12 mouse cellular contexts compared by ENCODE assay signal in the genomic region with DNA sequence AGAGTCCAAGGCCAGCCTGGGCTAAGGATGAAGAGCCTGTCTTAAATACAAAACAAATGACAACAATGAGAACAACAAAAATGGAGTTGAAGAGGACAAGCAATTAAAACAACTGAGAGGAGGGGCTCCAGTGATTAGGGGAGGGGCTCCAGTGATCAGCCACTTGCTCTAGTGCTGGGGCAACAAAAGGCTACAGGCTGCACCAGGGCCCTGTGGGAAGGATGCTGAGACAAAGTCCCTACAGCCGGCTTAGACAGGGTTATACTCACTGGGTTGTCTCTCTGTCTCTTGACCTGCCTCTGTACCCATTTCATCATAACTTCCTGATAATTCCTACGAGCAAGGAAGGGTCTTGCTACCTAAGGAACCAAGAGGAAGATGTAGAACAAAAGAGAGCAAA. TPM values are rescaled to one million over a fixed set of nuclear protein-coding genes. Genes with fewer than 3 reads are reported as not detected.
DNase-seq lines count a peak whose midpoint lies in the region; ATAC-seq lines count a peak whose summit lies in the region.
"Had no signal": no experiment of that assay in that cellular context is flagged by ENCODE, and none has a peak within 500 bp of the region (broad histone marks: within the 10 kb centered on the region; RNA-seq: fewer than 3 reads in every experiment).

No protein-coding gene starts in this region.

- H3K9me3 ChIP-seq in heart, embryonic 16.5 days (replicated peaks; ENCODE audit: control insufficient read depth, low read length) = peaks cover 5% of the 10 kb centered on the region; the same call in 1 of the 2 replicates
- no peaks in the 10 kb centered on the region for H3K9me3 ChIP-seq in embryonic facial prominence, embryonic 15.5 days (replicated peaks)
- no peaks in the 10 kb centered on the region for H3K9me3 ChIP-seq in hindbrain, embryonic 11.5 days (ENCODE audit: control insufficient read depth, low read length)
- no peaks in the 10 kb centered on the region for H3K9me3 ChIP-seq in midbrain, embryonic 13.5 days
- no peaks in the 10 kb centered on the region for H3K9me3 ChIP-seq in kidney, embryonic 15.5 days (replicated peaks)
- H3K9me3 ChIP-seq: liver, embryonic 15.5 days; stomach, embryonic 15.5 days had no signal

- 0 out of 2 replicates have a peak, but pooled peaks cover 2% of the 10 kb centered on the region for H3K27me3 ChIP-seq in heart, embryonic 16.5 days (ENCODE audit: control insufficient read depth, insufficient read depth, low read length)
- H3K27me3 ChIP-seq in embryonic facial prominence, embryonic 15.5 days = no peaks in the 10 kb centered on the region
- H3K27me3 ChIP-seq in hindbrain, embryonic 11.5 days (ENCODE audit: control insufficient read depth, insufficient read depth, low read length) = no peaks in the 10 kb centered on the region
- no peaks in the 10 kb centered on the region for H3K27me3 ChIP-seq in midbrain, embryonic 13.5 days
- H3K27me3 ChIP-seq in kidney, embryonic 15.5 days = no peaks in the 10 kb centered on the region
- H3K27me3 ChIP-seq: liver, embryonic 15.5 days; megakaryocyte, embryonic 14.5 days; stomach, embryonic 15.5 days had no signal

- peak overlapping the region; percentile 33; the same call in 1 of the 2 replicates for H3K4me2 ChIP-seq in heart, embryonic 16.5 days (ENCODE audit: low read depth, low read length)
- no peak overlapping the region for H3K4me2 ChIP-seq in embryonic facial prominence, embryonic 15.5 days (replicated peaks)
- H3K4me2 ChIP-seq in hindbrain, embryonic 11.5 days (replicated peaks; ENCODE audit: low read depth, low read length) = no peak overlapping the region
- H3K4me2 ChIP-seq in midbrain, embryonic 13.5 days (replicated peaks) = no peak overlapping the region
- no peak overlapping the region for H3K4me2 ChIP-seq in kidney, embryonic 15.5 days
- H3K4me2 ChIP-seq: liver, embryonic 15.5 days; stomach, embryonic 15.5 days had no signal

- 47% methylated on average over 2 of the region's 2 CpGs for WGBS in heart, embryonic 16.5 days
- WGBS in embryonic facial prominence, embryonic 15.5 days = 72% methylated on average over 2 of the region's 2 CpGs
- WGBS in hindbrain, embryonic 11.5 days = 56% methylated on average over 2 of the region's 2 CpGs
- WGBS in midbrain, embryonic 13.5 days = 46% methylated on average over 2 of the region's 2 CpGs
- WGBS in kidney, embryonic 15.5 days = 59% methylated on average over 2 of the region's 2 CpGs

- H3K9ac ChIP-seq in heart, embryonic 16.5 days (ENCODE audit: low read length) = no peak overlapping the region; the same call in 1 of the 2 replicates
- no peak overlapping the region for H3K9ac ChIP-seq in embryonic facial prominence, embryonic 15.5 days
- H3K9ac ChIP-seq in hindbrain, embryonic 11.5 days (ENCODE audit: low read depth, low read length) = no peak overlapping the region
- no peak overlapping the region; the same call in 1 of the 2 replicates for H3K9ac ChIP-seq in midbrain, embryonic 13.5 days (replicated peaks)
- H3K9ac ChIP-seq in kidney, embryonic 15.5 days = no peak overlapping the region
- H3K9ac ChIP-seq: liver, embryonic 15.5 days; stomach, embryonic 15.5 days had no signal

- peak overlapping the region; percentile 67 for H3K27ac ChIP-seq in heart, embryonic 16.5 days (ENCODE audit: low read length)
- 0 out of 2 replicates have a peak overlapping the region, but pooled peaks have one; percentile 12 for H3K27ac ChIP-seq in embryonic facial prominence, embryonic 15.5 days (replicated peaks)
- peak overlapping the region; percentile 32 for H3K27ac ChIP-seq in hindbrain, embryonic 11.5 days (ENCODE audit: low read depth, low read length)
- H3K27ac ChIP-seq in midbrain, embryonic 13.5 days = peak overlapping the region; percentile 86
- H3K27ac ChIP-seq in kidney, embryonic 15.5 days = no peak overlapping the region
- H3K27ac ChIP-seq: liver, embryonic 15.5 days; stomach, embryonic 15.5 days had no signal

- no peak for DNase-seq in heart, postnatal 4 days
- no peak for DNase-seq in hindbrain, embryonic 11.5 days (ENCODE audit: low spot score)
- DNase-seq in left cerebral cortex, adult 11 months (ENCODE audit: low spot score) = no peak
- DNase-seq: heart, postnatal 10 days had no signal

- H3K4me1 ChIP-seq in heart, embryonic 16.5 days (ENCODE audit: control insufficient read depth, insufficient read depth, low read length) = peaks cover 25% of the 10 kb centered on the region
- H3K4me1 ChIP-seq in embryonic facial prominence, embryonic 15.5 days = peaks cover 15% of the 10 kb centered on the region
- H3K4me1 ChIP-seq in hindbrain, embryonic 11.5 days (replicated peaks; ENCODE audit: control insufficient read depth, insufficient read depth, low read length) = peaks cover 10% of the 10 kb centered on the region
- H3K4me1 ChIP-seq in midbrain, embryonic 13.5 days (replicated peaks) = peaks cover 38% of the 10 kb centered on the region
- peaks cover 29% of the 10 kb centered on the region for H3K4me1 ChIP-seq in kidney, embryonic 15.5 days
- H3K4me1 ChIP-seq: liver, embryonic 15.5 days had no signal

- no peaks in the 10 kb centered on the region for H3K36me3 ChIP-seq in heart, embryonic 16.5 days (ENCODE audit: control insufficient read depth, insufficient read depth)
- peaks cover 6% of the 10 kb centered on the region; the same call in 1 of the 2 replicates for H3K36me3 ChIP-seq in embryonic facial prominence, embryonic 15.5 days
- H3K36me3 ChIP-seq in hindbrain, embryonic 11.5 days (ENCODE audit: control insufficient read depth, insufficient read depth, low read length) = no peaks in the 10 kb centered on the region
- peaks cover 8% of the 10 kb centered on the region for H3K36me3 ChIP-seq in midbrain, embryonic 13.5 days
- H3K36me3 ChIP-seq in kidney, embryonic 15.5 days = 0 out of 2 replicates have a peak, but pooled peaks cover 5% of the 10 kb centered on the region
- H3K36me3 ChIP-seq: stomach, embryonic 15.5 days had no signal

- H3K4me3 ChIP-seq in heart, embryonic 16.5 days (ENCODE audit: low read length) = no peak overlapping the region
- H3K4me3 ChIP-seq in embryonic facial prominence, embryonic 15.5 days (replicated peaks) = no peak overlapping the region
- no peak overlapping the region for H3K4me3 ChIP-seq in hindbrain, embryonic 11.5 days (ENCODE audit: low read depth, low read length)
- no peak overlapping the region for H3K4me3 ChIP-seq in midbrain, embryonic 13.5 days (replicated peaks)
- H3K4me3 ChIP-seq in kidney, embryonic 15.5 days (replicated peaks) = no peak overlapping the region
- H3K4me3 ChIP-seq: liver, embryonic 15.5 days; megakaryocyte, embryonic 14.5 days; stomach, embryonic 15.5 days had no signal

- ATAC-seq in heart, embryonic 16.5 days (replicated peaks; ENCODE audit: extremely low read depth, insufficient read depth, low FRiP score) = no peak
- no peak for ATAC-seq in embryonic facial prominence, embryonic 15.5 days (ENCODE audit: insufficient number of reproducible peaks, low FRiP score, low TSS enrichment, low read depth)
- no peak for ATAC-seq in hindbrain, embryonic 11.5 days (ENCODE audit: low FRiP score)
- peak; percentile 55; the same call in 1 of the 2 replicates for ATAC-seq in midbrain, embryonic 13.5 days
- ATAC-seq in inflammation-experienced regulatory T-cells, adult 6 months = no peak
- ATAC-seq in kidney, embryonic 15.5 days (replicated peaks; ENCODE audit: low FRiP score) = no peak

RNA-seq across cellular contexts. Expression of a gene that starts 4.8 kb away (rescaled TPM):
- polyA plus RNA-seq in heart, embryonic 16.5 days (2015; fragmentation: Nextera tagmentation; extraction: Ambion mirVana) = 3.0 and 4.0 TPM in 2 replicates
- 1 to 10 TPM; 1.8 to 2.3 TPM for total RNA-seq in heart, postnatal 4 days (2021)
- 3.8 and 4.2 TPM in 2 replicates for polyA plus RNA-seq in embryonic facial prominence, embryonic 15.5 days (2015; fragmentation: Nextera tagmentation; extraction: Ambion mirVana)
- polyA plus RNA-seq in hindbrain, embryonic 11.5 days (2014; fragmentation: Nextera tagmentation; extraction: Ambion mirVana) = 2.0 and 2.4 TPM in 2 replicates
- 6.0 and 7.5 TPM in 2 replicates for polyA plus RNA-seq in midbrain, embryonic 13.5 days (2015; fragmentation: Nextera tagmentation; extraction: Ambion mirVana)
- not detected for polyA plus RNA-seq in inflammation-experienced regulatory T-cells, adult 6 months (2017; shearing (Covaris generic))
- polyA plus RNA-seq in kidney, embryonic 15.5 days (2015; fragmentation: Nextera tagmentation; extraction: Ambion mirVana) = 5.1 and 5.7 TPM in 2 replicates

RNA-seq across cellular contexts. Expression of a gene that starts 13.0 kb away (rescaled TPM):
- polyA plus RNA-seq in heart, embryonic 16.5 days (2015; fragmentation: Nextera tagmentation; extraction: Ambion mirVana) = 0.43 and 0.66 TPM in 2 replicates
- total RNA-seq in heart, postnatal 4 days (2021) = under 1 TPM; 0.47 to 0.74 TPM
- 4.2 and 4.6 TPM in 2 replicates for polyA plus RNA-seq in embryonic facial prominence, embryonic 15.5 days (2015; fragmentation: Nextera tagmentation; extraction: Ambion mirVana)
- polyA plus RNA-seq in hindbrain, embryonic 11.5 days (2014; fragmentation: Nextera tagmentation; extraction: Ambion mirVana) = 0.11 and 0.32 TPM in 2 replicates
- 0.13 TPM in 1 of 2 replicates, not detected in the other for polyA plus RNA-seq in midbrain, embryonic 13.5 days (2015; fragmentation: Nextera tagmentation; extraction: Ambion mirVana)
- polyA plus RNA-seq in inflammation-experienced regulatory T-cells, adult 6 months (2017; shearing (Covaris generic)) = not detected
- polyA plus RNA-seq in kidney, embryonic 15.5 days (2015; fragmentation: Nextera tagmentation; extraction: Ambion mirVana) = 0.60 and 1.2 TPM in 2 replicates

RNA-seq across cellular contexts. Expression of a gene that starts 40.6 kb away (rescaled TPM):
- polyA plus RNA-seq in heart, embryonic 16.5 days (2015; fragmentation: Nextera tagmentation; extraction: Ambion mirVana) = 17.1 and 17.2 TPM in 2 replicates
- 10 to 100 TPM; 23.3 to 28.2 TPM for total RNA-seq in heart, postnatal 4 days (2021)
- 2.9 and 3.4 TPM in 2 replicates for polyA plus RNA-seq in embryonic facial prominence, embryonic 15.5 days (2015; fragmentation: Nextera tagmentation; extraction: Ambion mirVana)
- 1.8 TPM in 2 replicates for polyA plus RNA-seq in hindbrain, embryonic 11.5 days (2014; fragmentation: Nextera tagmentation; extraction: Ambion mirVana)
- polyA plus RNA-seq in midbrain, embryonic 13.5 days (2015; fragmentation: Nextera tagmentation; extraction: Ambion mirVana) = 1.7 TPM in 2 replicates
- polyA plus RNA-seq in inflammation-experienced regulatory T-cells, adult 6 months (2017; shearing (Covaris generic)) = 1 to 10 TPM; 3.9 to 5.8 (median 5.2) TPM
- 4.1 and 5.4 TPM in 2 replicates for polyA plus RNA-seq in kidney, embryonic 15.5 days (2015; fragmentation: Nextera tagmentation; extraction: Ambion mirVana)

RNA-seq across cellular contexts. Expression of a gene that starts 42.2 kb away (rescaled TPM):
- 17.2 and 20.1 TPM in 2 replicates for polyA plus RNA-seq in heart, embryonic 16.5 days (2015; fragmentation: Nextera tagmentation; extraction: Ambion mirVana)
- total RNA-seq in heart, postnatal 4 days (2021) = 10 to 100 TPM; 10.8 to 10.9 TPM
- 35.5 and 35.8 TPM in 2 replicates for polyA plus RNA-seq in embryonic facial prominence, embryonic 15.5 days (2015; fragmentation: Nextera tagmentation; extraction: Ambion mirVana)
- polyA plus RNA-seq in hindbrain, embryonic 11.5 days (2014; fragmentation: Nextera tagmentation; extraction: Ambion mirVana) = 29.2 and 31.2 TPM in 2 replicates
- polyA plus RNA-seq in midbrain, embryonic 13.5 days (2015; fragmentation: Nextera tagmentation; extraction: Ambion mirVana) = 17.3 and 19.5 TPM in 2 replicates
- polyA plus RNA-seq in inflammation-experienced regulatory T-cells, adult 6 months (2017; shearing (Covaris generic)) = 1 to 10 TPM; 4.6 to 5.6 (median 5.2) TPM
- 39.9 and 43.3 TPM in 2 replicates for polyA plus RNA-seq in kidney, embryonic 15.5 days (2015; fragmentation: Nextera tagmentation; extraction: Ambion mirVana)
